Mouse (Mus musculus) right cerebral cortex, adult 18-20 months (tissue): ENCODE measurements around the gene H2al1e.
"Not testable (repeated sequence)": the region's sequence is repeated elsewhere in the genome, so short reads cannot be mapped to it uniquely, and the experiment has no call there.

Experiments
- DNase-seq: peaks from one replicate; pipeline ENCODE4 v3.0.0; 2022; ENCODE audit warnings: mixed read lengths

The H2al1e gene

DNA sequence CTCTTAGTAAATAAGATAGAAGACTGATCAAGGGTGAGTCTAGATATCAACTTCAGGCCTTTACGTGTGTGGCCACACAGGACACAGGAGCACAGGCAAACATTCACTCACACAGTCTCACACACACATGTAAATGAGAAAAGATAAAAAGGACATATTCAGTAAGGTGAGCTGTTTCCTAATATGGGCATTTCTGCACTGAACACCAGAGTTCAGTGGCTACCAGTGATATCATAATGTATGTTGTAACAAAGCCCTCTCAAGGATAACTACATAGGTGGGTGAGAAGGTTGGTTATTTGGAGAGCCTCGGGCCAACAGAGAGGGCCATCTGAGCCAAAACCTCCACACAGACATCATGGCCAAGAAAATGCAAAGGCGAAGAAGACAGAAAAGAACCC, at the start of gene H2al1e:
H2al1e (plus strand) TSS at position 301 of the 400 bp plus-strand sequence.
- not testable (repeated sequence) for DNase-seq

DNA sequence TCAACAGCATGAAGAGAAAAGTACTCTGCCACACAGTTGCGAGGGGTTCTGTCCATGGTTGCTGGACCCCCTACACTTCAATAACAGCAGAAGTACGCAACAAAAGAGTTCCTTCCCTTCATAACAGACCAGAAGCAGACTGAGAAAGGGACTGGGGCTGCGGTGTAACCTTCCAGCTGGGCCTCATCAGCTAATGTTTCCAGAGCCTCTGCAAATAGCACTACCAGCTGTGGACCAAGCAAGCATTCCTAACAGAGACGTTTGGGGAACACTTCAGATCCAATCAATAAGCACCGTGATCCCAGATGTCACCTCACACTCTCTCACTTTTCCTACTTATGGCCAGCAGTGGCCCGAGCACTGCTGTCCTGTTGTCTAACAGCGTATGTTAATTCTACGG, 46.8 kb upstream of the H2al1e start:
- no peak for DNase-seq

GRCm38 (mm10) chrX:11267791-11268190, 43.9 kb upstream of the H2al1e start:
- peak; percentile 8 for DNase-seq

DNA sequence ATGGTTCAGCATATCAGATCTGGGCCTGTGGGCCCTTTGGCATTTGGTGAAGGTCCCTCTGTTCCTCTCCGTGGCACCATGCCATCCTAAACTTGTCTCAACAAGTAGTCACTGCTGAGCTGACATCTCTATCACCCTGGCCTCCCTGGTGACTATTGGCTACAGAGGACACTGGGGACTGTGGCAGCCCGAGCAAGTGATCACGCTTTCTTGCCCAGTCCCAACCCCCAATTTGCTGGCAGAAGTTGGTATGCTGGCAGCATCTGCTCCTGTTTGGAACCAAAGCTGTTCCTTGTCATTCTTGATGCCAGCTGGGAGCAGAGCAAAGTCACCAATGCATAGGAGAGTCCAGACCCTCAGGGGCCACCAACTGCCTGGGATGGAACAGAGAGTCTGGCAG, 42.7 kb upstream of the H2al1e start:
- DNase-seq: peak; percentile 13

- DNase-seq: no peak
Measured at GRCm38 (mm10) chrX:11273190-11273589, 38.5 kb upstream of the H2al1e start.

DNA sequence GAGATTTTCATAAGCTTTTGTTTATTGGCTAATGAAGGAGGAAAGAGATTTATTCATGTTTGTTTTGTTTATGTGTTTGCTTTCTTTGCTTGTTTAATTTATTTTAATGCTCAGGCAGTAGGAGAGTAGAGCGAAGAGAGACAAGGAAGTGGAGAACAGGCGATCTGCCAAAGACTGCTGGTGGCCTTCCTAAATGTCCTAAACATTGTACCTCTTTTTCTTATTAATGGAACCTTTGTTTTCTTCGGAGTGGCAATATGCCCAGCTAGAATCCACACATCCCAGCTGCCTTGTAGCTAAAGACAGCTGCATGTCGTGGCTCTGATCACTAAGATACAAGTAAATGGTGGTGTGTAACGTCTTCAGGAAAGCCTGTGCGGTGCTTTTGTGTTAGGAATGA, 34.7 kb upstream of the H2al1e start:
- DNase-seq: no peak

GRCm38 (mm10) chrX:11280741-11281140, 31.0 kb upstream of the H2al1e start:
- peak; percentile 3 for DNase-seq

DNA sequence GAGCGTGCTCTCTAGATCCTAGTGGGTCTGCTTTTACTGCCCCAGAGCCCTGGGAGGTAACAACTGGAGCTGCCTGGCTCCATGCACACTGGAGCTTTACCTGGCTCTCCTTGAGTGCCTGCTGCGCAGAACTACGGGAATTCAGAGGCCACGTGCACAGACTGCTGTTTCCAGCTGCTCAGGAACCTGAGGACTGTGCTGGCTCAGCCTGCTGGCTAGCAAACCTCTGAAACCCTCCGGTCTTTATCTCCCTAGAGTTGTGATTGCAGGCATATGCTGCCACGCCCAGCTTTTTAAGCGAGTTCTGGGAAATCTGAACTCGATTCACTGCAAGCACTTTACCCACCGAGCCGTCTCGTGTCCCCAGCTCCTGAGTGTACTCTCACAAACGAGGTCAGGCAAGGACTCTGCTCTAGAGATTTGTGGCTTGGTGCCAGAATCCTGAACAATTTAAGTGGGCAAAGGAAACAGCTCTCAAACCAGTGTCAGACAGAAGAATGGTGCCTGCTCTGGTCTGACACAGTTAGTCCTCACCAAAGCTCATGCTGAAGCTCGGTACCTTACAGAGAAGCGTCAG, 23.3 kb upstream of the H2al1e start:
- DNase-seq: no peak

DNA sequence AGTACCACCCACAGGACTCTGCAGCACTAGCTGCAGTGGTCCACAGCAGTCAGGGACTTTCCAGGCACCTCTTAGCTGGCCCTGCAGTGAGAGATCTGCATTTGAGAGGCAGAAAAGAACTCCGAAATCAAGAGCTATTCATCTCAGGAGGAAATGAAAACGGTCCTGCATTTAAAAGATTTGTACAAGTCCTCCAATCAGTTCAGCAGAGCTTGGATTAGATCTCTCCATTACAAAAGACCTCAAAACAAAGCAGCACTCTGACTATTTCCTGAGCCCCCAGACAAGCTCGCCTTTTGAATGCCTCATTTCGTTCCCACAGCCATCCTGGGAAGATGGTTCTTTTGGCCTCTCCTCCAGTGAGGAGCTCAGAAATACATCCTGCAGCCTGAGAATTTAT, 22.5 kb upstream of the H2al1e start:
- no peak for DNase-seq

DNA sequence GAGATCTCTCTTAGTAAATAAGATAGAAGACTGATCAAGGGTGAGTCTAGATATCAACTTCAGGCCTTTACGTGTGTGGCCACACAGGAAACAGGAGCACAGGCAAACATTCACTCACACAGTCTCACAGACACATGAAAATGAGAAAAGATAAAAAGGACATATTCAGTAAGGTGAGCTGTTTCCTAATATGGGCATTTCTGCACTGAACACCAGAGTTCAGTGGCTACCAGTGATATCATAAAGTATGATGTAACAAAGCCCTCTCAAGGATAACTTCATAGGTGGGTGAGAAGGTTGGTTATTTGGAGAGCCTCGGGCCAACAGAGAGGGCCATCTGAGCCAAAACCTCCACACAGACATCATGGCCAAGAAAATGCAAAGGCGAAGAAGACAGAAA, 12.8 kb upstream of the H2al1e start, which contains the start of gene H2al1a:
H2al1a (plus strand) TSS at position 301 of the 400 bp plus-strand sequence.
- DNase-seq: not testable (repeated sequence)

DNA sequence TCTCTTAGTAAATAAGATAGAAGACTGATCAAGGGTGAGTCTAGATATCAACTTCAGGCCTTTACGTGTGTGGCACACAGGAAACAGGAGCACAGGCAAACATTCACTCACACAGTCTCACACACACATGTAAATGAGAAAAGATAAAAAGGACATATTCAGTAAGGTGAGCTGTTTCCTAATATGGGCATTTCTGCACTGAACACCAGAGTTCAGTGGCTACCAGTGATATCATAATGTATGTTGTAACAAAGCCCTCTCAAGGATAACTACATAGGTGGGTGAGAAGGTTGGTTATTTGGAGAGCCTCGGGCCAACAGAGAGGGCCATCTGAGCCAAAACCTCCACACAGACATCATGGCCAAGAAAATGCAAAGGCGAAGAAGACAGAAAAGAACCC, 9.6 kb upstream of the H2al1e start, which contains the start of gene H2al1b:
H2al1b (plus strand) TSS at position 301 of the 400 bp plus-strand sequence.
- DNase-seq: not testable (repeated sequence)

GRCm38 (mm10) chrX:11305355-11305754, 6.4 kb upstream of the H2al1e start, which contains the start of gene H2al1c:
H2al1c (plus strand) TSS chrX:11305655.
- DNase-seq: not testable (repeated sequence)

- DNase-seq: not testable (repeated sequence)
Measured at GRCm38 (mm10) chrX:11308524-11308923, 3.2 kb upstream of the H2al1e start, which contains the start of gene H2al1d. H2al1d (plus strand) TSS chrX:11308824.

- DNase-seq: not testable (repeated sequence)
Measured at GRCm38 (mm10) chrX:11314858-11315257, 3.1 kb downstream of the H2al1e start, which contains the start of gene H2al1f. H2al1f (plus strand) TSS chrX:11315158.

GRCm38 (mm10) chrX:11317956-11318355, 6.2 kb downstream of the H2al1e start, which contains the start of gene H2al1g:
H2al1g (plus strand) TSS chrX:11318256.
- DNase-seq: not testable (repeated sequence)

- not testable (repeated sequence) for DNase-seq
Measured at GRCm38 (mm10) chrX:11321192-11321591, 9.5 kb downstream of the H2al1e start, which contains the start of gene H2al1h. H2al1h (plus strand) TSS chrX:11321492.

DNA sequence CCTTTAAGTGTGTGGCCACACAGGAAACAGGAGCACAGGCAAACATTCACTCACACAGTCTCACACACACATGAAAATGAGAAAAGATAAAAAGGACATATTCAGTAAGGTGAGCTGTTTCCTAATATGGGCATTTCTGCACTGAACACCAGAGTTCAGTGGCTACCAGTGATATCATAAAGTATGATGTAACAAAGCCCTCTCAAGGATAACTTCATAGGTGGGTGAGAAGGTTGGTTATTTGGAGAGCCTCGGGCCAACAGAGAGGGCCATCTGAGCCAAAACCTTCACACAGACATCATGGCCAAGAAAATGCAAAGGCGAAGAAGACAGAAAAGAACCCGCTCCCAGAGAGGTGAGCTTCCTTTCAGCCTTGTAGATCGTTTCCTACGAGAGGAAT, 12.6 kb downstream of the H2al1e start, which contains the start of gene H2al1i:
H2al1i (plus strand) TSS at position 301 of the 400 bp plus-strand sequence.
- DNase-seq: not testable (repeated sequence)

DNA sequence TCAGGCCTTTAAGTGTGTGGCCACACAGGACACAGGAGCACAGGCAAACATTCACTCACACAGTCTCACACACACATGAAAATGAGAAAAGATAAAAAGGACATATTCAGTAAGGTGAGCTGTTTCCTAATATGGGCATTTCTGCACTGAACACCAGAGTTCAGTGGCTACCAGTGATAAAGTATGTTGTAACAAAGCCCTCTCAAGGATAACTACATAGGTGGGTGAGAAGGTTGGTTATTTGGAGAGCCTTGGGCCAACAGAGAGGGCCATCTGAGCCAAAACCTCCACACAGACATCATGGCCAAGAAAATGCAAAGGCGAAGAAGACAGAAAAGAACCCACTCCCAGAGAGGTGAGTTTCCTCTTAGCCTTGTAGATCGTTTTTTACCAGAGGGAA, 15.8 kb downstream of the H2al1e start, which contains the start of gene H2al1j:
H2al1j (plus strand) TSS at position 301 of the 400 bp plus-strand sequence.
- DNase-seq: not testable (repeated sequence)

GRCm38 (mm10) chrX:11345762-11346161, 34.0 kb downstream of the H2al1e start:
- DNase-seq: peak; percentile 6

DNA sequence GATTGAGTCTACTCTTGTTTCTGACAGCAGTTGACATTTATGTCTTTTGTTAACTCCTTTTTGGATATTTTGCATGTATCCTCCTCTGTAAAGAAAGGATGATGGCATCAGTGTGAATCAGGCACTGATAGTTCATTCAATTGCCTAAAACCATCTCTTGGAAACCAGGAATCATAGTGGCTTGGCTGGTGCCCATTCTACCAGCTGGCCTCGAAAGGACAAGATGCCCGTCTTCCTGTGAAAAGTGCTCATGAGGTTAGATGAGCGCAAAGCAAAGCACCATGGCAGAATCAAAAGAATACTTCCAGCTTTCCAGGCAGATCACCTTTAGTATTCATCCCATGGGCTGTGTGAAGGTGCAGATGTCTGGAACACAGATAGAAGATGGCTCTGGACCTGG, 35.0 kb downstream of the H2al1e start:
- DNase-seq: no peak

GRCm38 (mm10) chrX:11360823-11361222, 49.1 kb downstream of the H2al1e start:
- DNase-seq: no peak

GRCm38 (mm10) chrX:11361261-11361660, 49.5 kb downstream of the H2al1e start:
- no peak for DNase-seq
